ENCODE assay signal across 24 mouse cellular contexts in the genomic region with DNA sequence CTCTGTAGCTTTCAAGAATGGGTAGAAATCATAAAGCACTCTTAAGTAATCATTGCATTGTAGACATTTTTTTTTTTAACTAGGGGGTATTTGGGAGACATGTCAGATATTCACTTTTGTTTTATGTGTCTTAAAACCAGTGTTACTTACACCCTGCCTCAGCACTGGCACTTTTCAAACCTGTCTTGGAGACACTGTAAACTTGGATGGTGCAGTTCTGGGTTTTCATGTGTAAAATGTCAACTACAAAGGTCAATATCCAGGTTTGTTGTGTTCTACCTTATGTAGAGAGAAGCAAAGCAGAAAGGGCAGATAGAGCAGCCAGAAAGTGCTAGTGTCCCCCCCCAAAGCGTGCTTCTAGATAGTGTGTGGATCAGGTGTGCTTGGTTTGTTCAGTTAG.
"Had no signal": no experiment of that assay in that cellular context is flagged by ENCODE, and none has a peak within 500 bp of the region (broad histone marks: within the 10 kb centered on the region; RNA-seq: fewer than 3 reads in every experiment).

No protein-coding gene starts in this region.

- H3K27ac ChIP-seq: gastrocnemius, adult 2 months; heart, embryonic 10.5 days; hindbrain, embryonic 10.5 days; hindbrain, embryonic 12.5 days; hindbrain, embryonic 14.5 days; intestine, embryonic 15.5 days; layer of hippocampus, adult 2 months; left cerebral cortex, adult 2 months; limb, embryonic 10.5 days; limb, embryonic 12.5 days had no signal

- H3K4me3 ChIP-seq: gastrocnemius, adult 2 months; heart, embryonic 10.5 days; heart, embryonic 12.5 days; hindbrain, embryonic 10.5 days; hindbrain, embryonic 12.5 days; intestine, embryonic 15.5 days; layer of hippocampus, adult 2 months; left cerebral cortex, adult 2 months; limb, embryonic 10.5 days; limb, embryonic 12.5 days had no signal

- DNase-seq: gastrocnemius, adult 2 months; gastrocnemius, postnatal 10 days; gastrocnemius, postnatal 25 days; heart, adult 18-20 months; heart, postnatal 10 days; heart, postnatal 4 days; kidney, adult 18-20 months; kidney, adult 8-10 months; kidney, postnatal 10 days; kidney, postnatal 25 days; kidney, postnatal 4 days had no signal

- H3K9me3 ChIP-seq: heart, embryonic 10.5 days; heart, embryonic 12.5 days; hindbrain, embryonic 10.5 days; hindbrain, embryonic 12.5 days; intestine, embryonic 15.5 days; limb, embryonic 10.5 days; limb, embryonic 12.5 days had no signal

- H3K9ac ChIP-seq: heart, embryonic 12.5 days; hindbrain, embryonic 12.5 days; hindbrain, embryonic 14.5 days; intestine, embryonic 15.5 days; limb, embryonic 12.5 days had no signal

- ATAC-seq: hindbrain, embryonic 16.5 days; inflammation-experienced regulatory T-cells, adult 6 months; intestine, embryonic 15.5 days; intestine, postnatal 0 days had no signal

- H3K27me3 ChIP-seq: heart, embryonic 12.5 days; hindbrain, embryonic 12.5 days; intestine, embryonic 15.5 days; limb, embryonic 12.5 days had no signal
